Mouse (Mus musculus) c-Kit-positive CD71-negative TER-119-negative erythroid progenitor cells, embryonic 14.5 days (primary cell): ENCODE data around the gene Zfp568.
"Not testable (repeated sequence)": the region's sequence is repeated elsewhere in the genome, so short reads cannot be mapped to it uniquely, and the experiment has no call there.

Experiments
- DNase-seq: peaks from one replicate; pipeline ENCODE4 v3.0.0-alpha.2; 2013; ENCODE audit warnings: low read depth

Zfp568 gene

GRCm38 (mm10) chr7:29983690-29984380 lies at the start of gene Zfp568:
Gene Zfp568, plus strand, starts transcription at chr7:29983955.
- DNase-seq, result peak; percentile 83

GRCm38 (mm10) chr7:29938856-29939255 lies 44.9 kb upstream of the Zfp568 start:
- no peak for DNase-seq

GRCm38 (mm10) chr7:29941027-29941426 lies 42.7 kb upstream of the Zfp568 start:
- DNase-seq, result no peak

- DNase-seq, result no peak
These were observed 41.0 kb upstream of the Zfp568 start for GRCm38 (mm10) chr7:29942740-29943139.

GRCm38 (mm10) chr7:29943720-29944119 lies 40.0 kb upstream of the Zfp568 start:
- no peak for DNase-seq

GRCm38 (mm10) chr7:29944201-29944600 lies 39.6 kb upstream of the Zfp568 start:
- no peak for DNase-seq

GRCm38 (mm10) chr7:29953086-29953485 lies 30.7 kb upstream of the Zfp568 start:
- no peak for DNase-seq

GRCm38 (mm10) chr7:29953513-29954401 lies 30.0 kb upstream of the Zfp568 start, which contains the start of gene Zfp74:
Gene Zfp74, minus strand, starts transcription at chr7:29954089.
- DNase-seq, result peak; percentile 65

- peak; percentile 69 for DNase-seq
These were observed 29.0 kb upstream of the Zfp568 start for GRCm38 (mm10) chr7:29954731-29955130.

- DNase-seq, result no peak
These were observed 27.5 kb upstream of the Zfp568 start for GRCm38 (mm10) chr7:29956257-29956656.

- DNase-seq, result no peak
These were observed 25.5 kb upstream of the Zfp568 start for GRCm38 (mm10) chr7:29958125-29958724.

- no peak for DNase-seq
These were observed 24.8 kb upstream of the Zfp568 start for GRCm38 (mm10) chr7:29959004-29959403.

- not testable (repeated sequence) for DNase-seq
These were observed 18.5 kb upstream of the Zfp568 start for GRCm38 (mm10) chr7:29965115-29965810.

GRCm38 (mm10) chr7:29970686-29971085 lies 13.1 kb upstream of the Zfp568 start:
- DNase-seq, result no peak

- DNase-seq, result no peak
These were observed 3.0 kb upstream of the Zfp568 start for GRCm38 (mm10) chr7:29980761-29981160.

- DNase-seq, result no peak
These were observed 2.3 kb upstream of the Zfp568 start for GRCm38 (mm10) chr7:29981455-29981854.

- DNase-seq, result no peak
These were observed 1.9 kb upstream of the Zfp568 start for GRCm38 (mm10) chr7:29981860-29982259.

- no peak for DNase-seq
These were observed 1.4 kb upstream of the Zfp568 start for GRCm38 (mm10) chr7:29982341-29982740.

- no peak for DNase-seq
These were observed 824 bp upstream of the Zfp568 start for GRCm38 (mm10) chr7:29982931-29983330.

GRCm38 (mm10) chr7:29983340-29983689 lies 440 bp upstream of the Zfp568 start:
- peak; percentile 18 for DNase-seq

- DNase-seq, result no peak
These were observed 2.3 kb downstream of the Zfp568 start for GRCm38 (mm10) chr7:29986101-29986500.

GRCm38 (mm10) chr7:29987551-29987950 lies 3.8 kb downstream of the Zfp568 start:
- DNase-seq, result no peak
